Mouse (Mus musculus) liver, adult 2 months (tissue): ENCODE data around the gene Eif2ak4. TPM values are rescaled to one million over a fixed set of nuclear protein-coding genes. Genes with fewer than 3 reads are reported as not detected.

ENCODE experiments used
- DNase-seq: peaks from one replicate; pipeline ENCODE4 v3.0.0-alpha.2; 2011; ENCODE audit warnings: low read depth, low spot score; ENCODE audit errors: extremely low read depth
- H3K27ac ChIP-seq: fragments of 200-500 bp; replicated peaks from 2 replicates; pipeline ENCODE4 v1.5.1; 2012; ENCODE audit warnings: low read depth, mild to moderate bottlenecking, control low read depth, inconsistent platforms, low read length; ENCODE audit not compliant: insufficient read depth
- H3K27me3 ChIP-seq: fragments of 200-500 bp; 2 replicates; pipeline ENCODE4 v1.6.1; 2012; ENCODE audit warnings: mild to moderate bottlenecking, moderate library complexity, low read length, inconsistent platforms; ENCODE audit not compliant: control insufficient read depth, insufficient read depth
- H3K36me3 ChIP-seq: fragments of 200-500 bp; 2 replicates; pipeline ENCODE4 v1.6.1; 2012; ENCODE audit warnings: low read length, inconsistent platforms; ENCODE audit not compliant: control insufficient read depth, insufficient read depth
- H3K4me1 ChIP-seq: fragments of 200-500 bp; 2 replicates; pipeline ENCODE4 v1.6.1; 2011; ENCODE audit warnings: low read length; ENCODE audit not compliant: control insufficient read depth, insufficient read depth
- H3K4me3 ChIP-seq: fragments of 200-500 bp; 2 replicates; pipeline ENCODE4 v1.5.1; 2011; ENCODE audit warnings: low read depth, mild to moderate bottlenecking, control low read depth, low read length, moderate library complexity; ENCODE audit not compliant: insufficient read depth
- H3K79me2 ChIP-seq: fragments of 200-500 bp; 2 replicates; pipeline ENCODE4 v1.6.1; 2012; ENCODE audit warnings: inconsistent platforms, mild to moderate bottlenecking, low read length, moderate library complexity; ENCODE audit not compliant: control insufficient read depth, insufficient read depth
- H3K9ac ChIP-seq: fragments of 200-500 bp; 2 replicates; pipeline ENCODE4 v1.6.1; 2012; ENCODE audit warnings: low read depth, mild to moderate bottlenecking, control low read depth, inconsistent platforms, low read length
- CTCF ChIP-seq: fragments of 200-500 bp; IDR thresholded peaks from 2 replicates; pipeline ENCODE4 v1.5.1; 2011; ENCODE audit warnings: low read depth, low read length, control low read depth
- POLR2A ChIP-seq: fragments of 200-500 bp; IDR thresholded peaks from 2 replicates; pipeline ENCODE4 v1.6.1; 2011; ENCODE audit warnings: low read length, control low read depth; ENCODE audit not compliant: insufficient read depth; ENCODE audit errors: extremely low read depth
- WGBS: fragments of 180-500 bp; shearing (Covaris S2); methylation state at CpG from one replicate; pipeline ENCODE4 v1.1.7; 2018; 5-methylcytosine and 5-hydroxymethylcytosine counted together
- polyA plus RNA-seq: library from polyadenylated mRNA; depleted of rRNA; stranded (reverse); fragments of >200 nt; gene quantifications from 2 replicates; pipeline ENCODE4 v1.2.3, GENCODE M21; 2012
- total RNA-seq: library from RNA; depleted of rRNA; stranded (reverse); fragments of >200 nt; gene quantifications from 2 replicates; pipeline ENCODE4 v1.2.3, GENCODE M21; 2014

The Eif2ak4 gene
- total and polyA plus RNA-seq, 2 experiments = 4.8 to 5.4 TPM

- no peak overlapping the region for H3K4me3 ChIP-seq
- no peak for TF ChIP-seq CTCF
- no peak for TF ChIP-seq POLR2A
- H3K27me3 ChIP-seq = no peaks in the 10 kb centered on the region
- no peak for DNase-seq
- H3K27ac ChIP-seq = no peak overlapping the region
- WGBS = 90% methylated on average over 9 of the region's 9 CpGs
- peaks cover 11% of the 10 kb centered on the region for H3K4me1 ChIP-seq
- no peak overlapping the region for H3K9ac ChIP-seq
- H3K36me3 ChIP-seq = no peaks in the 10 kb centered on the region
- no peaks in the 10 kb centered on the region for H3K79me2 ChIP-seq
Observed at GRCm38 (mm10) chr2:118495024-118495423, 106.6 kb downstream of the Eif2ak4 start.

GRCm38 (mm10) chr2:118497890-118498289 lies 109.5 kb downstream of the Eif2ak4 start:
- TF ChIP-seq CTCF (no peak), POLR2A (no peak)

GRCm38 (mm10) chr2:118498476-118498875 lies 110.1 kb downstream of the Eif2ak4 start:
- 92% methylated on average over 6 of the region's 6 CpGs for WGBS
- Histone ChIP-seq H3K4me1 (no peaks in the 10 kb centered on the region), H3K4me3 (no peak overlapping the region), H3K79me2 (no peaks in the 10 kb centered on the region), H3K27ac (no peak overlapping the region), H3K27me3 (no peaks in the 10 kb centered on the region), H3K36me3 (no peaks in the 10 kb centered on the region), H3K9ac (no peak overlapping the region)
- TF ChIP-seq CTCF = no peak
- TF ChIP-seq POLR2A = no peak
- DNase-seq = no peak

More at GRCm38 (mm10) chr2:118497890-118498289, 109.5 kb downstream of the Eif2ak4 start:
- H3K27ac ChIP-seq = no peak overlapping the region
- no peaks in the 10 kb centered on the region for H3K79me2 ChIP-seq
- no peak overlapping the region for H3K9ac ChIP-seq
- H3K36me3 ChIP-seq = no peaks in the 10 kb centered on the region
- DNase-seq = no peak
- no peaks in the 10 kb centered on the region for H3K4me1 ChIP-seq
- no peak overlapping the region for H3K4me3 ChIP-seq
- 90% methylated on average over 5 of the region's 5 CpGs for WGBS
- no peaks in the 10 kb centered on the region for H3K27me3 ChIP-seq

GRCm38 (mm10) chr2:118499135-118499961 lies 110.9 kb downstream of the Eif2ak4 start:
- Histone ChIP-seq H3K27ac (no peak overlapping the region), H3K4me3 (no peak overlapping the region), H3K27me3 (no peaks in the 10 kb centered on the region), H3K4me1 (no peaks in the 10 kb centered on the region), H3K9ac (no peak overlapping the region), H3K36me3 (no peaks in the 10 kb centered on the region), H3K79me2 (no peaks in the 10 kb centered on the region)
- 79% methylated on average over 20 of the region's 20 CpGs for WGBS
- DNase-seq = no peak
- TF ChIP-seq CTCF (no peak), POLR2A (no peak)

- H3K36me3 ChIP-seq = no peaks in the 10 kb centered on the region
- no peaks in the 10 kb centered on the region for H3K27me3 ChIP-seq
- TF ChIP-seq CTCF (no peak), POLR2A (no peak)
- no peak overlapping the region for H3K4me3 ChIP-seq
- no peak overlapping the region for H3K9ac ChIP-seq
- H3K79me2 ChIP-seq = no peaks in the 10 kb centered on the region
- no peaks in the 10 kb centered on the region for H3K4me1 ChIP-seq
- no peak overlapping the region for H3K27ac ChIP-seq
- no peak for DNase-seq
- 93% methylated on average over 2 of the region's 2 CpGs for WGBS
Observed at GRCm38 (mm10) chr2:118500191-118500590, 111.8 kb downstream of the Eif2ak4 start.

- Histone ChIP-seq H3K4me1 (peaks cover 6% of the 10 kb centered on the region), H3K27ac (no peak overlapping the region), H3K36me3 (no peaks in the 10 kb centered on the region), H3K27me3 (no peaks in the 10 kb centered on the region), H3K9ac (no peak overlapping the region), H3K4me3 (no peak overlapping the region), H3K79me2 (no peaks in the 10 kb centered on the region)
- no peak for DNase-seq
- 85% methylated on average over 7 of the region's 7 CpGs for WGBS
- TF ChIP-seq CTCF (no peak), POLR2A (no peak)
Observed at GRCm38 (mm10) chr2:118507126-118507525, 118.7 kb downstream of the Eif2ak4 start.
